Mouse (Mus musculus): ENCODE data around the gene Ggt6. TPM values are rescaled to one million over a fixed set of nuclear protein-coding genes. Genes with fewer than 3 reads are reported as not detected.

The Ggt6 gene
- polyA plus RNA-seq, 1 experiment from 2014 or later: not detected

DNA sequence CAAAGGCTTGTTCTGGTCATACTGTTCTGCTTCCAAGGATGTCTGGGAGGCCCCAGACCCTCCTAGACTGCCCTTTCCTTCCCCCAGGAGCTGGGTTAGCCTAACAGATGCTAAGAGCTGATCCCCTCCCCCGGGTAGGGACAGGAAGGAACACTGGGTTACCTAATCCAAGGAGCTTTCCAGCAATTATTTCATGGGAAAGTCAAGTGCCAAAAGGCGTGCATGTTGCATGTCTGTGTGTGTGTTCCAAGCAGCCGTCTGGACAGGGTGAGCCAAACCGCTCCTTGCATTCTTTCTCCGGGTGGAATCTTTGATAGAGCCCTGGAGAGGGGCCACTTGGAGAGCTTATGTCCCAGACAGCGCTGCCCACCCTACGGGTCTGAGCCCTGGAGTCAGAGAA is 22.3 kb upstream of the Ggt6 start:
- Histone ChIP-seq H3K27ac (replicated peaks) (no peak overlapping the region), H3K4me2 (replicated peaks) (no peak overlapping the region), H3K9me3 (no peaks in the 10 kb centered on the region), H3K36me3 (no peaks in the 10 kb centered on the region), H3K4me3 (no peak overlapping the region), H3K9ac (replicated peaks) (no peak overlapping the region), H3K4me1 (peaks cover 29% of the 10 kb centered on the region), H3K27me3 (peaks cover 68% of the 10 kb centered on the region)
- 80% methylated on average over 7 of the region's 7 CpGs for WGBS
- no peak for ATAC-seq (ENCODE audit: low FRiP score, low read depth)

DNA sequence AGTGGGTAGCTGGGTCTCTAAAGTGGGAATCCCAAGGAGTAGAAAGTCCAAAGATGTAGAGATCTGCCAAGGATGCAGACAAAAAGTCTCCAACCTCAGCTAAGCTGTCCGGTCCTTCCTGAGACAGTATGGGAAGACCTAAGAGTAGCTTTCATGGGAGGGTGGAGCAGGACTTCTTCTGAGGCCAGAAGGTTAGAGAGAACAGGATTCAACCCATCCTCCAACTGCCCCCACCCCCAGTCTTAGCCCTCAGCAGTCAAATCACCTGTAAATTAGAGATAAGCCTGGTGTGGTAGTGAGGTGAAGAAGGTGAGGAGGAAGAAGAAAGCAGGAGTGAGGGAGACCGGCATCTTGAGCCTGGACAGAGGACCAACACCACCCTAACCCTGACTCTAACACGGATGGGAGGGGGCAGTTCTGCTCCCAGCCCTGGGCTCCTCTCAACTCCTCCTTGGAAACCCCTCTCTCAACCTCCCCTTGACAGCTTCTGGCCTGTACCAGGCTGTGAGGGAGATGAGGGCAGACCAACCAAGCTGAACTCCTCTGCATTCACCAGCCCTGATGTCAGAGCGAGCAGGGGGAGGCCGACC is 21.6 kb upstream of the Ggt6 start:
- peaks cover 65% of the 10 kb centered on the region for H3K27me3 ChIP-seq
- WGBS: 69% methylated on average over 5 of the region's 5 CpGs
- peaks cover 31% of the 10 kb centered on the region for H3K4me1 ChIP-seq
- no peak overlapping the region for H3K4me2 ChIP-seq (replicated peaks)
- no peak for ATAC-seq (ENCODE audit: low FRiP score, low read depth)
- no peaks in the 10 kb centered on the region for H3K9me3 ChIP-seq
- H3K27ac ChIP-seq (replicated peaks): no peak overlapping the region
- H3K9ac ChIP-seq (replicated peaks): no peak overlapping the region
- H3K36me3 ChIP-seq: no peaks in the 10 kb centered on the region
- H3K4me3 ChIP-seq: no peak overlapping the region

DNA sequence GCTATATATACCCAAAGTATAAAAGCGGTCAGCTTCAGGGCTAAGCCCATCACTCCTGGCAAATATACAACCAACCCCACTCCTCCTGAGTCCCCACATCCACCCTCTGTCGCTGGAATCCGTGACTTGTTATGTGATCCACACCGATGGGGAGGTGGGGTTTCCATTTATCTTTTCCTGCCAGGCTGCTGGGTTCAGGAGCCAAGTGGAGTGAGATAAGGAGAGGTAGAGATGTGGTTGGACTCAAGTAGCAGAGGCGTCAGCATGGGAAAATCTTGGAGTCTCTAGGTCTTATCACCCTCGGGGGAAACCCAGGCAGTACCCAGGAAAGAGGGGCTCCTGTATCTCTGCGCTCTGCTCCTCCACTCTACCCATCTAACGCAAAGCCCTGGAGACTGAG is 20.2 kb upstream of the Ggt6 start:
- WGBS: 88% methylated on average over 8 of the region's 8 CpGs
- Histone ChIP-seq H3K9ac (replicated peaks) (no peak overlapping the region), H3K4me2 (replicated peaks) (no peak overlapping the region), H3K4me1 (peaks cover 31% of the 10 kb centered on the region), H3K27ac (replicated peaks) (no peak overlapping the region), H3K27me3 (peaks cover 51% of the 10 kb centered on the region), H3K4me3 (no peak overlapping the region), H3K36me3 (no peaks in the 10 kb centered on the region), H3K9me3 (no peaks in the 10 kb centered on the region)
- ATAC-seq (ENCODE audit: low FRiP score, low read depth): no peak

- Histone ChIP-seq H3K27ac (replicated peaks) (no peak overlapping the region), H3K4me2 (replicated peaks) (no peak overlapping the region), H3K36me3 (no peaks in the 10 kb centered on the region), H3K4me1 (peaks cover 17% of the 10 kb centered on the region), H3K9me3 (no peaks in the 10 kb centered on the region), H3K9ac (replicated peaks) (no peak overlapping the region), H3K4me3 (no peak overlapping the region), H3K27me3 (peaks cover 36% of the 10 kb centered on the region)
- no peak for ATAC-seq (ENCODE audit: low FRiP score, low read depth)
- WGBS: 89% methylated on average over 5 of the region's 5 CpGs
Measured at GRCm38 (mm10) chr11:72416666-72417065, 18.7 kb upstream of the Ggt6 start.

DNA sequence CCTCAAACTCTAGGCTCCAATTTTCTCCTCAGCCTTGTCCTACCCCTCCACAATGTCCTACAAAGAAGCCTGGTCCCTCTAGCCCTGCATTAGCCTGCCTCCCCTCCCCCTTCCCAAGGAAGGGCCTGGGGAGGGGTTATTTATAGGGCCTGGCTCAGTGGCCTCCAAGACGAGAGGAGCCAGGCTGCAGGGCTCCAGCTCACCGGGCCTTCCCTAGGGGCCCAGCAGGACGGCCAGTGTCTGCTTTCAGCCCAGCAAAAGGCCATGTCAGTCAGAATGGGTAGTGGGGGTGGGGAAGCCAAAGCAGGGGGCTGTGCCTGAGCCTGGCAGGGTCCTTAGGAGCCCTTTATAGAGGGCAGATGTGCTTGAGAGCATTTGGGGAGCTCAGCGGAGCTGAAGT is 17.9 kb upstream of the Ggt6 start:
- 1% methylated on average over 4 of the region's 4 CpGs for WGBS
- no peaks in the 10 kb centered on the region for H3K9me3 ChIP-seq
- H3K36me3 ChIP-seq: no peaks in the 10 kb centered on the region
- H3K9ac ChIP-seq (replicated peaks): no peak overlapping the region
- H3K4me1 ChIP-seq: peaks cover 13% of the 10 kb centered on the region
- H3K4me3 ChIP-seq: no peak overlapping the region
- ATAC-seq (ENCODE audit: low FRiP score, low read depth): peak; percentile 27; the same call in 1 of the 2 replicates
- H3K27ac ChIP-seq (replicated peaks): 0 out of 2 replicates have a peak overlapping the region, but pooled peaks have one; percentile 30
- H3K4me2 ChIP-seq (replicated peaks): 0 out of 2 replicates have a peak overlapping the region, but pooled peaks have one; percentile 13
- peaks cover 29% of the 10 kb centered on the region for H3K27me3 ChIP-seq

GRCm38 (mm10) chr11:72418227-72418626 is 17.1 kb upstream of the Ggt6 start:
- no peak overlapping the region for H3K4me2 ChIP-seq (replicated peaks)
- no peaks in the 10 kb centered on the region for H3K36me3 ChIP-seq
- no peaks in the 10 kb centered on the region for H3K9me3 ChIP-seq
- no peak overlapping the region for H3K27ac ChIP-seq (replicated peaks)
- WGBS: 39% methylated on average over 8 of the region's 8 CpGs
- no peak overlapping the region for H3K9ac ChIP-seq (replicated peaks)
- H3K4me3 ChIP-seq: no peak overlapping the region
- ATAC-seq (ENCODE audit: low FRiP score, low read depth): no peak
- peaks cover 13% of the 10 kb centered on the region for H3K4me1 ChIP-seq
- H3K27me3 ChIP-seq: peaks cover 20% of the 10 kb centered on the region

DNA sequence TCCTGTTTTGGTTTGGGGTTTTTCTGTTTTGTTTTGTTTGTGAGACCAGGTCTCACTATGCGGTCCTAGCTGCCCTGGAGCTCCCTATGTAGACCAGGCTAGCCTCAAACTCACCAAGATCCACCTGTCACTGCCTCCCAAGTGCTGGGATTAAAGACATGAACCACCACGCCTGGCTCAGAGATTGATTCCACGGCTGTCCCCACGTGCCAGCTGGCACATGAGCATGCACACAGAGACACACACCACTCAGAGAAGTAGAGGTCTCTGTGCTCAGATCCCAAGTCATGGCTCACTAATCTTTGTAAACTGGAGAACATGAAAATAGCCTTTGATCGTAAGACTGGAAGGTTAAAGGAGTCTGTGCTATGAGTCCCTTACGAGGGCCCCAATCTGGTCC is 16.3 kb upstream of the Ggt6 start:
- H3K4me1 ChIP-seq: peaks cover 13% of the 10 kb centered on the region
- no peaks in the 10 kb centered on the region for H3K9me3 ChIP-seq
- peaks cover 13% of the 10 kb centered on the region; the same call in 1 of the 2 replicates for H3K27me3 ChIP-seq
- no peak overlapping the region for H3K4me3 ChIP-seq
- no peak overlapping the region for H3K4me2 ChIP-seq (replicated peaks)
- no peak for ATAC-seq (ENCODE audit: low FRiP score, low read depth)
- H3K9ac ChIP-seq (replicated peaks): no peak overlapping the region
- no peaks in the 10 kb centered on the region for H3K36me3 ChIP-seq
- H3K27ac ChIP-seq (replicated peaks): no peak overlapping the region
- 93% methylated on average over 6 of the region's 6 CpGs for WGBS

DNA sequence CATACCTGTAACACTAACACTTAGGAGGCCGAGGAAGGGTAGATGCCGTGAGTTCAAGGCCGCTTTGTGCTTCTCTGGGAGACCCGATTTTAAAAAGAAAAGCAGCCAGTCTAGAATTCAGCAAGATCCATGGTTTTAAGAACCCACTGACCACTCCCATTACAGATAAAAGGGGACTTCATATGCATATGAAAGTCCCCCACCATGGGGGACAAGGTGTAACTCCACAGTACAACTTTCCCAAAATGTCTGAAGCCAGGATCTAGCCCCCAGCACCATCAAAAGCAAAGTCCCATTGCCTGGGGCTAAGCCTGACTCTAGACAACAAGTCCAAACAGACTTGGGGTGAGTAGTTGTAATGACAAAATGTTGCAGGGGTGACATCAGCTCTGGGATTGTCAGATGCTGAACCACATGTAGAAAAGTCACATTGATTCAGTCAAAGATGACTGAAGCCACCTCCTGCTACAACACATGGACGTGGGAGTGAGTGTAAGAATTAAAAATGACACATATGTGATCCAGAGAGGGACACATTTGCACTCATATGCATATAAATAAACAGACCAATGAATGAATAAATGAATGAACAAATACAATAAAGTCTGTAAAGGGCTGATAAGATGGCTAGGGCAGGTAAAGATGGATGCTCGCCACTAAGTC is 14.7 kb upstream of the Ggt6 start:
- 81% methylated on average over 6 of the region's 6 CpGs for WGBS

GRCm38 (mm10) chr11:72421518-72422278 is 13.6 kb upstream of the Ggt6 start:
- ATAC-seq (ENCODE audit: low FRiP score, low read depth): no peak
- H3K9me3 ChIP-seq: no peaks in the 10 kb centered on the region
- no peak overlapping the region for H3K4me3 ChIP-seq
- H3K27ac ChIP-seq (replicated peaks): no peak overlapping the region
- no peaks in the 10 kb centered on the region for H3K36me3 ChIP-seq
- peaks cover 6% of the 10 kb centered on the region; the same call in 1 of the 2 replicates for H3K27me3 ChIP-seq
- peaks cover 13% of the 10 kb centered on the region for H3K4me1 ChIP-seq
- no peak overlapping the region for H3K4me2 ChIP-seq (replicated peaks)
- WGBS: 88% methylated on average over 11 of the region's 11 CpGs
- no peak overlapping the region for H3K9ac ChIP-seq (replicated peaks)

More for the DNA sequence above, 14.7 kb upstream of the Ggt6 start:
- Histone ChIP-seq H3K9me3 (no peaks in the 10 kb centered on the region), H3K36me3 (no peaks in the 10 kb centered on the region), H3K9ac (replicated peaks) (no peak overlapping the region), H3K27me3 (peaks cover 8% of the 10 kb centered on the region; the same call in 1 of the 2 replicates), H3K27ac (replicated peaks) (no peak overlapping the region), H3K4me1 (peaks cover 13% of the 10 kb centered on the region), H3K4me2 (replicated peaks) (no peak overlapping the region), H3K4me3 (no peak overlapping the region)
- ATAC-seq (ENCODE audit: low FRiP score, low read depth): no peak

GRCm38 (mm10) chr11:72423686-72424085 is 11.6 kb upstream of the Ggt6 start:
- Histone ChIP-seq H3K36me3 (no peaks in the 10 kb centered on the region), H3K9ac (replicated peaks) (no peak overlapping the region), H3K27ac (replicated peaks) (no peak overlapping the region), H3K4me1 (no peaks in the 10 kb centered on the region), H3K27me3 (no peaks in the 10 kb centered on the region), H3K4me3 (no peak overlapping the region), H3K9me3 (no peaks in the 10 kb centered on the region), H3K4me2 (replicated peaks) (no peak overlapping the region)
- no peak for ATAC-seq (ENCODE audit: low FRiP score, low read depth)
- WGBS: 86% methylated on average over 4 of the region's 4 CpGs

DNA sequence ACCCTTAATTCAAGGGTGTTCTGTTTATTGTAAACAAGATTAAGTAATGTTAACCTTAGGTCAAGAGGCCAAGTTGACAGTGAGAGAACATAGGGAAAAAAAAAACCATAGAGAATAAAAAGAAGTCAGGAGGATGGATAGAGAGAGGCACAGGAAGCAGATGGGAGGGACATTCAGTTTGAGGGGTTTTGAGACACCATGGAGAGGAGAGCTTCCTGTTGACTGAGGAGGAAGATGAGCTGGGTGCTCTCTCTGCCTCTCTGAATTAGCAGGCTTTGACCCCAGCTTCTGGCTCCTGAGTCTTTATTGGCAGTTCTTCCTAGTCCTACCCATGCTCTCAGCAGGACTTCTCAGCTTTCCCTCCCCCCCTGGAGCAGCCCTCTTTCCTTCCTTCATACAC is 10.1 kb upstream of the Ggt6 start:
- no peaks in the 10 kb centered on the region for H3K27me3 ChIP-seq
- no peak overlapping the region for H3K27ac ChIP-seq (replicated peaks)
- H3K4me2 ChIP-seq (replicated peaks): no peak overlapping the region
- no peak for ATAC-seq (ENCODE audit: low FRiP score, low read depth)
- no peak overlapping the region for H3K4me3 ChIP-seq
- no peak overlapping the region for H3K9ac ChIP-seq (replicated peaks)
- no peaks in the 10 kb centered on the region for H3K4me1 ChIP-seq
- no peaks in the 10 kb centered on the region for H3K9me3 ChIP-seq
- H3K36me3 ChIP-seq: no peaks in the 10 kb centered on the region

DNA sequence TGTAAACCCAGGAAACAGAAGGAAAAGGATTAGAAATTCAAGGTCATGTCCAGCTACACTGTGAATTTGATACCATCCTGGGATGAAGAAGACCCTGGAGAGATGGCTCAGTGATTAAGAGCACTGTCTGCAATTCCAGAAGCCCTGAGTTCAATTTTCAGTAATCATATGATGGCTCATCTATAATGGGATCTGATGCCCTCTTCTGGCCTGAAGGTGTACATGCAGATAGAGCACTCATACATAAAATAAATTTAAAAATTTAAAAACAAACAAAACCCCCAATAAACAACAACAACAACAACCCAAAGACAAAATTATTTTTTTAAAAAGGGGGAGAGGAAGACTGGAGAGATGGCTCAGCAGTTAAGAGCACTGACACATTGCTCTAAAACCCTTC is 8.4 kb upstream of the Ggt6 start:
- Histone ChIP-seq H3K9me3 (no peaks in the 10 kb centered on the region), H3K4me3 (no peak overlapping the region), H3K27me3 (no peaks in the 10 kb centered on the region), H3K9ac (replicated peaks) (no peak overlapping the region), H3K4me1 (no peaks in the 10 kb centered on the region), H3K27ac (replicated peaks) (no peak overlapping the region), H3K4me2 (replicated peaks) (no peak overlapping the region), H3K36me3 (no peaks in the 10 kb centered on the region)
- no peak for ATAC-seq (ENCODE audit: low FRiP score, low read depth)
